Mouse (Mus musculus): Measurements from ENCODE around the gene Macrod1. TPM values are rescaled to one million over a fixed set of nuclear protein-coding genes. Genes with fewer than 3 reads are reported as not detected.

Macrod1 gene
- polyA plus RNA-seq, 1 experiment from 2014 or later = 5.5 TPM

GRCm38 (mm10) chr19:7125526-7126156 lies 69.0 kb downstream of the Macrod1 start:
- WGBS = 82% methylated on average over 4 of the region's 4 CpGs
- no peaks in the 10 kb centered on the region for H3K36me3 ChIP-seq
- ATAC-seq (ENCODE audit: low FRiP score, low read depth) = no peak
- H3K9me3 ChIP-seq = no peaks in the 10 kb centered on the region
- peaks cover 32% of the 10 kb centered on the region for H3K4me1 ChIP-seq (replicated peaks)
- H3K27me3 ChIP-seq = 0 out of 2 replicates have a peak, but pooled peaks cover 6% of the 10 kb centered on the region
- H3K27ac ChIP-seq (replicated peaks) = no peak overlapping the region
- H3K4me3 ChIP-seq = no peak overlapping the region
- H3K9ac ChIP-seq = no peak overlapping the region
- H3K4me2 ChIP-seq = no peak overlapping the region

GRCm38 (mm10) chr19:7126209-7126608 lies 69.6 kb downstream of the Macrod1 start:
- Histone ChIP-seq H3K27ac (replicated peaks) (no peak overlapping the region), H3K36me3 (no peaks in the 10 kb centered on the region), H3K4me2 (no peak overlapping the region), H3K9me3 (no peaks in the 10 kb centered on the region), H3K27me3 (0 out of 2 replicates have a peak, but pooled peaks cover 4% of the 10 kb centered on the region), H3K4me1 (replicated peaks) (peaks cover 32% of the 10 kb centered on the region), H3K4me3 (no peak overlapping the region), H3K9ac (no peak overlapping the region)
- 93% methylated on average over 1 of the region's 1 CpGs for WGBS
- ATAC-seq (ENCODE audit: low FRiP score, low read depth) = no peak

GRCm38 (mm10) chr19:7126933-7127332 lies 70.3 kb downstream of the Macrod1 start:
- H3K4me3 ChIP-seq = no peak overlapping the region
- peaks cover 27% of the 10 kb centered on the region for H3K4me1 ChIP-seq (replicated peaks)
- 76% methylated on average over 2 of the region's 2 CpGs for WGBS
- H3K4me2 ChIP-seq = no peak overlapping the region
- no peak overlapping the region for H3K27ac ChIP-seq (replicated peaks)
- no peaks in the 10 kb centered on the region for H3K9me3 ChIP-seq
- no peaks in the 10 kb centered on the region for H3K36me3 ChIP-seq
- ATAC-seq (ENCODE audit: low FRiP score, low read depth) = no peak
- no peak overlapping the region for H3K9ac ChIP-seq
- 0 out of 2 replicates have a peak, but pooled peaks cover 6% of the 10 kb centered on the region for H3K27me3 ChIP-seq

- Histone ChIP-seq H3K9me3 (no peaks in the 10 kb centered on the region), H3K27ac (replicated peaks) (no peak overlapping the region), H3K27me3 (peaks cover 10% of the 10 kb centered on the region; the same call in 1 of the 2 replicates), H3K36me3 (no peaks in the 10 kb centered on the region), H3K9ac (no peak overlapping the region), H3K4me3 (no peak overlapping the region), H3K4me2 (no peak overlapping the region), H3K4me1 (replicated peaks) (peaks cover 25% of the 10 kb centered on the region)
- 0 out of 2 replicates have a peak, but pooled peaks have one; percentile 12 for ATAC-seq (ENCODE audit: low FRiP score, low read depth)
- 50% methylated on average over 19 of the region's 19 CpGs for WGBS
Measured at GRCm38 (mm10) chr19:7128551-7129475, 72.2 kb downstream of the Macrod1 start.

GRCm38 (mm10) chr19:7130317-7130716 lies 73.7 kb downstream of the Macrod1 start:
- H3K36me3 ChIP-seq = no peaks in the 10 kb centered on the region
- H3K9me3 ChIP-seq = no peaks in the 10 kb centered on the region
- peaks cover 40% of the 10 kb centered on the region for H3K4me1 ChIP-seq (replicated peaks)
- no peak overlapping the region for H3K4me3 ChIP-seq
- H3K27me3 ChIP-seq = peaks cover 10% of the 10 kb centered on the region; the same call in 1 of the 2 replicates
- H3K4me2 ChIP-seq = no peak overlapping the region
- whole genome bisulfite sequencing = 81% methylated on average over 11 of the region's 11 CpGs
- H3K9ac ChIP-seq = no peak overlapping the region
- no peak for ATAC-seq (ENCODE audit: low FRiP score, low read depth)
- no peak overlapping the region for H3K27ac ChIP-seq (replicated peaks)

GRCm38 (mm10) chr19:7133436-7133835 lies 76.8 kb downstream of the Macrod1 start:
- no peak overlapping the region for H3K9ac ChIP-seq

GRCm38 (mm10) chr19:7134631-7135091 lies 78.1 kb downstream of the Macrod1 start:
- Histone ChIP-seq H3K36me3 (no peaks in the 10 kb centered on the region), H3K4me3 (no peak overlapping the region), H3K9ac (no peak overlapping the region), H3K9me3 (no peaks in the 10 kb centered on the region), H3K27ac (replicated peaks) (peak overlapping the region; percentile 64), H3K4me1 (replicated peaks) (peaks cover 70% of the 10 kb centered on the region), H3K4me2 (no peak overlapping the region), H3K27me3 (peaks cover 6% of the 10 kb centered on the region; the same call in 1 of the 2 replicates)
- WGBS = 16% methylated on average over 17 of the region's 17 CpGs
- ATAC-seq (ENCODE audit: low FRiP score, low read depth) = peak; percentile 33

More at GRCm38 (mm10) chr19:7133436-7133835, 76.8 kb downstream of the Macrod1 start:
- Histone ChIP-seq H3K36me3 (no peaks in the 10 kb centered on the region), H3K4me2 (no peak overlapping the region), H3K4me3 (no peak overlapping the region), H3K4me1 (replicated peaks) (peaks cover 70% of the 10 kb centered on the region), H3K9me3 (no peaks in the 10 kb centered on the region), H3K27me3 (peaks cover 10% of the 10 kb centered on the region; the same call in 1 of the 2 replicates), H3K27ac (replicated peaks) (no peak overlapping the region)
- 64% methylated on average over 9 of the region's 9 CpGs for WGBS
- no peak for ATAC-seq (ENCODE audit: low FRiP score, low read depth)

- whole genome bisulfite sequencing = under 1% methylated on average over 9 of the region's 9 CpGs
- Histone ChIP-seq H3K4me3 (no peak overlapping the region), H3K27me3 (peaks cover 6% of the 10 kb centered on the region; the same call in 1 of the 2 replicates), H3K36me3 (no peaks in the 10 kb centered on the region), H3K9me3 (no peaks in the 10 kb centered on the region), H3K4me2 (0 out of 2 replicates have a peak overlapping the region, but pooled peaks have one; percentile 1), H3K4me1 (replicated peaks) (peaks cover 78% of the 10 kb centered on the region), H3K27ac (replicated peaks) (peak overlapping the region; percentile 64), H3K9ac (no peak overlapping the region)
- ATAC-seq (ENCODE audit: low FRiP score, low read depth) = peak; percentile 66; the same call in 1 of the 2 replicates
Measured at GRCm38 (mm10) chr19:7135525-7135924, 78.9 kb downstream of the Macrod1 start.

- no peak for ATAC-seq (ENCODE audit: low FRiP score, low read depth)
- Histone ChIP-seq H3K27ac (replicated peaks) (peak overlapping the region; percentile 64), H3K27me3 (peaks cover 6% of the 10 kb centered on the region; the same call in 1 of the 2 replicates), H3K9ac (no peak overlapping the region), H3K4me3 (no peak overlapping the region), H3K9me3 (no peaks in the 10 kb centered on the region), H3K4me2 (0 out of 2 replicates have a peak overlapping the region, but pooled peaks have one; percentile 1), H3K36me3 (no peaks in the 10 kb centered on the region), H3K4me1 (replicated peaks) (peaks cover 83% of the 10 kb centered on the region)
- 12% methylated on average over 9 of the region's 9 CpGs for WGBS
Measured at GRCm38 (mm10) chr19:7136016-7136415, 79.4 kb downstream of the Macrod1 start.

- peaks cover 92% of the 10 kb centered on the region for H3K4me1 ChIP-seq (replicated peaks)
- WGBS = 41% methylated on average over 14 of the region's 14 CpGs
- ATAC-seq (ENCODE audit: low FRiP score, low read depth) = no peak
- H3K4me3 ChIP-seq = no peak overlapping the region
- no peak overlapping the region for H3K9ac ChIP-seq
- peak overlapping the region; percentile 64 for H3K27ac ChIP-seq (replicated peaks)
- H3K27me3 ChIP-seq = peaks cover 4% of the 10 kb centered on the region; the same call in 1 of the 2 replicates
- no peaks in the 10 kb centered on the region for H3K9me3 ChIP-seq
- no peak overlapping the region for H3K4me2 ChIP-seq
- H3K36me3 ChIP-seq = no peaks in the 10 kb centered on the region
Measured at GRCm38 (mm10) chr19:7136714-7137498, 80.3 kb downstream of the Macrod1 start.

GRCm38 (mm10) chr19:7138327-7138726 lies 81.7 kb downstream of the Macrod1 start:
- no peaks in the 10 kb centered on the region for H3K9me3 ChIP-seq
- no peak overlapping the region for H3K4me2 ChIP-seq
- H3K36me3 ChIP-seq = no peaks in the 10 kb centered on the region
- no peak overlapping the region for H3K9ac ChIP-seq
- H3K4me1 ChIP-seq (replicated peaks) = peaks cover 98% of the 10 kb centered on the region
- 44% methylated on average over 14 of the region's 14 CpGs for WGBS
- no peak for ATAC-seq (ENCODE audit: low FRiP score, low read depth)
- no peak overlapping the region for H3K4me3 ChIP-seq
- peak overlapping the region; percentile 10; the same call in 1 of the 2 replicates for H3K27ac ChIP-seq (replicated peaks)
- no peaks in the 10 kb centered on the region for H3K27me3 ChIP-seq
